Mouse (Mus musculus) frontal cortex, postnatal 14 days (tissue): ENCODE results near the gene Inhbe.
A peak's percentile ranks its signal among the peaks of the same experiment; 100 is the strongest.

Source experiments
- DNase-seq, 2 experiments: peaks; one replicate each; pipeline ENCODE4 v3.0.0; 2022; ENCODE audit warnings: low spot score in 2 of 2

Inhbe gene

DNA sequence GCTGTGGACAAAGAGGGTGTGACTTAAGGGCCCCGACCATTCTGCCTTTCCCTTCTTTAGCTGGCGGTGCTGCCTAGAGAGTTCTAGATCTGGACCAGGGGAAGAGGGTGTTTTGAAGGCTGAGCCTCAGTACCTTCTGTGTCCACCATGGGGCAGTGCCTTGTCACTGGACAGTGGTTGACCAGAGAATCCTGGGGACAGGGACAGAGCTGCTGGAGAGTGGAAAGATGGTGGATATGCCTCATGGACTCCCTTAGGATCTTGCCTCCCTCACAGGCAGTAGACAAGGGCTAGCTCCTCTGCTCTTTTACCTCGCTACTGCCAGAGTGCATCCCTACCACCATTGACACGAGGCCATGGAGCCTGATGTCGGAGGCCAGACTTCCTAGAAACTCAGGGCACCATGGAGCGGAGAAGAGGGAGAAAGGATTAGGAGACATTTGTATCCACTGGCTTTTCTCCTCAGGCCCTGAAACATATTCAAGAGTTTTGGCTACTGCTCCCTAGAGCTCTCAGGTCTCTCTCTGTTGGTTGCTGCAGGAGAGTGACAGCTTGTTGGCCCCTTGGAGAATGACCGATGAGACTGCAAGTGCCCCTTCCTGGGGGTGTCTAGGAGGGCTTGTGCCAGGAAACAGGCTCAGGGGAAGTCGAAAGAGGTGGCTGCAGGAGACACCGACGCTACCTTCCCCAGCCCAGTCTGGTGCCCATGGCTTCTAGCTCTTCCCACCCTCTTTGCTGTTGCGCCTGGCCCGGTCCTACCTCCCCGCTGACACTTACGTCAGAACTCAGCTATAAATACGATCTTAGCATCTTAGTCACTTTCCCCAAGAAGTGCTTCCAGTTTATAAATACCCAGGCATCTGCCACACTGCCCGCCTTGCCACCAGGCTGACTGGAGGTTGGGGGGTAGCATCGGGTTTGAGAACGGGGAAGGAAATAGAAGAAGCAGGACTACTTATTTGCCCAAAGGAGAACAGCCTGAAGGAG, at the start of gene Inhbe:
Inhbe (minus strand) TSS at position 503 of the 987 bp plus-strand sequence.
- DNase-seq, result peak; percentile 53 to 72

DNA sequence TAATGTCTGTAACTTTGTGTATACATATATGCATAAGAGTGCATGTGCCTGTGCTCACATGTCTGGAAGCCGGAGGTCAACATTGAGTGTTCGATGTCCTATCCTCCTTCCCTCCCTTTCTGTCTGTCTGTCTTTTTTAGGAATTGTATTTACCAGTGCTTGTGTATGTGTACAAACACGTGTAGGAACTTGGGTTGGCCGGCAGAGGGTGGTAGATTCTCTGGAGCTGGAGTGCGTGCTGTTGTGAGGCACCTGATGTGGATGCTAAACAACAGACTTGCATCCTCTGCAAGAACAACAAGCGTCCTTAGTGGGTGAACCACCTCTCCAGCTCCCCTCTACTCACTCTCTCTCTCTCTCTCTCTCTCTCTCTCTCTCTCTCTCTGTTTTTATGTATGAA, 37.6 kb upstream of the Inhbe start:
- no peak for DNase-seq

DNA sequence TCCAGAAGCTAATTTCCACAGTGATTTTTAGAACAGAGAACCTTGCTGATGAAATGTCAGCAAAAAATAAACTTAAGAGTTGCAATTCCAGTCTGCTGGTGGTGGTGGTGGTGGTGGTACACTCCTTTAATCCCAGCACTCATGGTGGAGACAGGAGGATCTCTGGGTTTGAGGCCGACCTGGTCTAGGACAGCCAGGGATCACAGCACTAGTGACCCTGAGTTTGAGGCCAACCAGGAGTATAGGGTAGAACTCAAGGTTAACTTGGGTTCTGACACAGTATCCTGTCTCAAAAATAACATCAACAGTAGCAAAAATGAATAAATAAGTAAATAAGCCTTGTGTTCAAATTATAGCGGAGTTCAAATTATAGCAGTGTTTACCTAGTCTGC, 27.5 kb upstream of the Inhbe start:
- no peak for DNase-seq

DNA sequence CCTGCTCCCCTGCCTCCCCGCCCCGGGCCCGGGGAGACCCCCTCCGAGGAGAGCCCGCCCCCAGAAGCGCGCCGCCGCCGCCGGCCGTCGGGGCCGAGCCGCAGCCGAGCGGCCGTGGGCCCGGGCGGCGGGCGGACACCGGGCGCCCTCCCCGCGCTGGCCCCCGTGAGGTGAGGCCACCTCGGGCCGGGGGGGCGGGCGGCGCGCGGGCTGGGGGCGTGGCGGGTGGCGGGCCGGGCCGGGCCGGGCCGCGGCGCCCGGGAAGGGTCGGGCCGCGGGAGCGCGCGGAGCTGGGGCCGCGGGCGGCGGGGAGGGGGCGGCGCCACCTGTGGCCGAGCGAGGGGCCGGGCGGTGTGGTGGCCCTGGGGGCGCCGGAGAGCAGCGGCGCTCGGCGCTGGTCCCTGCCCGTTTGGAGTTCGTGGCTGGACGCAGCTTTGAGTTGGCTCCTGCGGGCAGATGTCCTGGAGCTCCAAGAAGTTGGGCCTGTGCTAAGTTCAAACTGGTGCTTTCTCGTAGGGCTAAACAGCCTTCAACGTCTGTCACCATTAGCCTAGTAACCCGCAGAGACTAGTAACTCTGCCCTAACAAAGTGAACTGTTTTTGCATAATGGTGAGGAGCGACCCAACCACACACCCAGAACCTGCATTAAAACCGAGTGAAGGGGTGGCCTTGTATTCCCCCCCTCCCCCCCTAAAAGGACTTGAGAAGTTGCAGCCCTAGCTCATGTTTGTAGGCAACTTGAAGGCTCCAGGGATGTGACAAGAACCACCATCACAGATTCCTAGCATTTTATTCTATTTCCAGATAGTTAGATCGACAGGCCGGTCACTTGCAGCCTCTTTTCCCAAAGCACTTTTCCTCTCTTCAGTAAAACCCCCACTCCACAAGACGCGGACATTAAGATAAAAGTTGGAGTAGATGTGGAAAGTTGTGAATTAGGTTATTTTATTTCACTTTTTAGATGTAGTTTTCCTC, 26.8 kb upstream of the Inhbe start:
- DNase-seq, result peak in 1 of 2 experiments; percentile 29

DNA sequence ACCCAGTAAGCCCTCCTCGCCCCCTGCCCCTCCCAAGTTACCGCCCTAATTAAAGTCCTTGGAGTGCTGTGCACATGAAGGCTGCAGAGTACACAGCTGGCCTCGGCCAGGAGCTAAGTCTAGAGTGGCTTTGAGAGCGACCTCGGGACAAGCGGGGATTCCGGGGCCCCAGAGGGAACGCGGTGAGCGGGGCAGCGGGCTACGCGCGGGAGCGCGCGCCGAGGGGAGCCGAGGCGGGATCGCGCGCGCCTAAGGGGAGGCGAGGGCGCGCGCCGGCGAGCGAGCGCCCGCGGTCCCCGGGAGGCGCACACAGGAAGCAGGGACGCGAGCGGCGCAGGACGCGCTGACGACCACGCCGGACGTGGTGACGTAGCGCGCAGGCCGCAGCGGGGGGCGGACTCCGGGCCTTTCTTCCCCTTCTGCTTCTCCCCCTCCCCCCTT, 26.1 kb upstream of the Inhbe start, which contains the start of gene R3hdm2:
R3hdm2 (plus strand) TSS at position 77 of the 441 bp plus-strand sequence.
- peak; percentile 83 to 84 for DNase-seq

DNA sequence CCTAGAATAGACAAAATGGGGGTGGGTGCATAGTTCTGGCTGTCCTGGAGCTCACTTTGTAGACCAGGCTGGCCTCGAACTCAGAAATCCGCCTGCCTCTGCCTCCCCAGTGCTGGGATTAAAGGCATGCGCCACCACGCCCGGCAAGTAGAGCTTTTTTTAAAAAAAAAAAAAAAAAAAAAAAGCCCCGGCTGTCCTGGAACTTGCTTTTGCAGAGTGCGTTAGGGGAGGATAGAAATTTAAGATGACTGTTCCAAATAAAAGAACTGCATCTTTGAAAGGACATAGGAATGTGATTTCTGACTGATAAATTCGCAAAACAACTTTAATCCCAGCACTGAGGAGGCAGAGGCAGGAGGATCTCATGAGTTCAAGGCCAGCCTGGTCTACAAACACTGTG, 25.4 kb upstream of the Inhbe start:
- no peak for DNase-seq

DNA sequence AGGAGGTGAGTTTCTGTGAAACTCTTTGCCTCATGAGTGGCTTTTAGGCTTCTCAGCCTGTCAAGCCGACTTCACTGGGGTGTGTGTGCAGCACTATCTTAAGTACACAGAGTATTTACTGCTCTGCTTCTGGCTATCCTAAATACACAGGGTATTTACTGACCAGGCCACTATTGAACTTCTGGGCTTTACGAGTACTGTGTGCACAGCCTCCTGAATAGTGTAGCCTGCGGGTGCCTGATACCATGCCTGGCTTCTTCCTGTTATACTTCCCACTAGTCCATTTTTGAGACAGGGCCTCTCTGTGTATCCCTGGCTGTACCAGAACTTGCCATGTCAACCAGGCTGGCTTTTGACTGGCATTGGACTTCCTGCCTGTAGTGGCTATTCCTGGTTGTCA, 23.5 kb upstream of the Inhbe start:
- DNase-seq, result no peak

DNA sequence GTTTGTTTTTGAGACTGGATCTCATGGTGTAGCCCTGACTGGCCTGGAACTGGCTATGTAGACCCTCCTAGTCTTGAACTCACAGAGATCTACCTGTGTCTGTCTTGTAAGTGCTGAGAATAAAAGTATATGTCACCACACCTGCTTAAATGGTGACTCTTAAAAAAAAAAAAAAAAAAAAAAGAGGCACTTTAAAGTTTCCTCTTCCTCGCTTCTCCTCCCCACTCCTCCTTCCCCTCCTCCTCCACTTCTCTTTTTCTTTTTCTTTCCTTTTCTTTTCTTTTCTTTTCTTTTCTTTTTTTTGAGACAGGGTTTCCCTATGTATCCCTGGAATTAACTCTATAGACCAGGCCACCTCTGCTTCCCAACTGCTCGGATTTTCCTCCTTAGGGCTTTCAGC, 16.8 kb upstream of the Inhbe start:
- DNase-seq, result no peak

DNA sequence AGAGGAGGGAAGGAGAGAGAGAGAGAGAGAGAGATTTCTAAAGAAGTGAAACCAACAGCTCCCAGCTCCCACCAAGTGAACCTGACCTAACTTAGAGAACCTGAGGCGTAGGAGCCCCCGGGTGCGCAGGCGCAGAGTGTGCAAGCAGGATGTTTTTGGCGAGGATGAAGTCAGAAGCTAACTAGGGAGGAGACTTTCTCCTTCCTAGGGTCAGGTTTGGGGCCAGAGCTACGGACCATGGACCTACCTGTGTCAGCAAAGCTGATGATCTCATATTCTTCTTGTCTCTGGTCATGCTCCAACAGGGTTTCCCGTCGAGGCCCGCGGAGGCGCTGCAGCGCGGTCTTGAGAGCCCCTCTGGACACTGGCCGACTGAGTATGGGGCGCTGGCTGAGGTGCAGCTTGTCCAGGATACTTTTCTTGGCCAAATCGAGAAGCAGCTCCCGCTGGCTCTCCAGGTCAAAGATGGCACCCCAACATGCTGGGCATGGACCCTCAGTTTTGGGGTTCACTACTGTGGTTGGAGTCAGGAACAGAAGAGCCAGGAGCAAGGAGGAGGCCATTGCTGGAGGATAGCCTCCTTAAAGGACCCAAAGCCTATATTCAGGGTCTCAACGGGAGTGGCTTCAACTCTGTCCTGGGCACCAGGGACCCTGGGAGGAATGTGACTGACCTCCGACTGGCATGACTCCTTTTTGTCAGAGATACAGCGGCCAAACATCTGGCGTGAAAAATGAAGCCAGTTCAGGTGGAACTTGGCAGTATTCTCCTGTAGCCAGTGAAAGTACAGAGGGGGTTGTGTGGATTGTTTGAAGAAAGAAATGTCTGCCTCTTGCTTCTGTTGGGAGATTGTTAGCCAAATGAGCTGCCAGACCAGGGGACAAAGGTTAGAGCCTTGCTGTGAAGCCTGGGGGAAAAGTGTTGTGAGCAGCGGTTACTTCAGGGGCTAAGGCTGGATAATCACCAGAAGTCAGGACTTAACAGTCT, 15.9 kb upstream of the Inhbe start, which contains the start of gene Inhbc:
Inhbc (minus strand) TSS at position 598 of the 987 bp plus-strand sequence.
- no peak for DNase-seq

DNA sequence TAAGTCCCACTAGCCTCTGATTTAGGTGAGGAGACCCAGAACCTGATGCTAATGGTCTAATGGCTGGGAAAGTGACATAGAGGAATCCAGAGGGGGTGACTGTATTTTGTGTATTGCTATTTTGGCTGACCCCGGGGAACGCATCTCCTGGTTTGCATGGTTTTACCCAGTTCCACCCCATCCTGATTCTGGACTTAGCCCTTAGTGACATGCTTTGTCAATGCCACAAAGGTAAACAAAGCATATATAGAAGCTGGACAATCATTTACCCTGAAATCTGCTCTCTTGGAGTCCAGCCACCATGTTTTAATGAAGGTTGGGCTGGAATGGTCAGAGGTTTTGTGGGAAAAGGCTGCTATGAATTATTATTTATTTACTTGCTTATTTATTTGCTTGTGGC, 14.1 kb upstream of the Inhbe start:
- no peak for DNase-seq

DNA sequence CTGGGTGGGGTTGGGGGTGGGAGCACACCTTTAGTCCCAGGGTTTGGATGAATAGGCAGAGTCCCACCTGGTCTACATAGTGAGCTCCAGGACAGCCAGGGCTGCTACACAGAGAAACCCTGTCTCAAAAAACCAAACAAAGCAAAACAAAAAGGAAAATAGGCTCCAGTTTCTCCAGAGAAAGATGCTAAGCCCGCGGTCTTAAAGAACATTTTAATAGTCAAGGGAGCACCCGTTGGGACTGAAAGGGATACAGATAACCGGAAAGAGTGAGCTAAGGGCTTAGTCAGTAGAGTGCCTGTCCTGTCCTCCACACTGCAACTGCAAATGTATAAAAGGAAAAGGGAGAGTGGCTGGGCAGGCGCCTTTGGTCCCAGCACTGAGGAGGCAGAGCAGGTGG, 12.9 kb upstream of the Inhbe start:
- DNase-seq, result no peak

DNA sequence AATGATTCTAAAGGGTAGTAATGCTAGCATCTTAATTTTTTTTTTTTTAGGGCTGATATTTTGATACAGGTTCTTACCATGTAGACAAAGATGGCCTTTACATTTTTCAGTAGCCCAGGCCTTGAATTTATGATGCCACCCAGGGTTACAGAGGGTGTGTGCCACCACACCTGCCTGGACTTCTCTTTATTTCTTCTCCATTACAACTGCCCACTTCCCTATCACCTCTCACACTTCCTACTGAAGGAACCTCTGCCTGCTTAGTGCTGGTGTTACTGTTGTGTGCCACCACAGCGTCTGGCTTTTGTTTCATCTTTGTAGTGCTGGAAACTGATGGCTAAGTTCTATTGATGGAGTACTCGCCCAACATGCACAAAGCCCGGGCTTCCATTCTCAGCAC, 6.5 kb upstream of the Inhbe start:
- DNase-seq, result no peak

DNA sequence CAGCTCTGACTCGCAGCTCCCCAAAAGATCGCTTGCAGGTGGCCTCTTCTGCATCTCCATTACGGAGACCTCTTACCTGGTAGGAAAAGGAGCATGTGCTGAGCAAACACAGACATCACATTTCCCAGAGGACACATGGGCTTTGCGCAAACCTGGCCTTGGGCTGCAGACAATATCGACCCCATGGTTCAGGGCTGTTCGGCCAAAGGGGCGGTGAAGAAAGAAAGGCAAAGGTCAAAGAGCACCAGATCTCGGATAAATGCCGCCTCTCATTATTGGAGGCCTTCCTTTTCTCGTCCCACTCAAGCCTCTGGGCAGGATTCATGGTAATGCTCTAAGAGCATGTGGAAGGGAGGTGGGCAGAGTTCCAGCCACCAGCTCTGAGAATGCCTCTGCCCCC, 1.1 kb upstream of the Inhbe start:
- DNase-seq, result no peak

DNA sequence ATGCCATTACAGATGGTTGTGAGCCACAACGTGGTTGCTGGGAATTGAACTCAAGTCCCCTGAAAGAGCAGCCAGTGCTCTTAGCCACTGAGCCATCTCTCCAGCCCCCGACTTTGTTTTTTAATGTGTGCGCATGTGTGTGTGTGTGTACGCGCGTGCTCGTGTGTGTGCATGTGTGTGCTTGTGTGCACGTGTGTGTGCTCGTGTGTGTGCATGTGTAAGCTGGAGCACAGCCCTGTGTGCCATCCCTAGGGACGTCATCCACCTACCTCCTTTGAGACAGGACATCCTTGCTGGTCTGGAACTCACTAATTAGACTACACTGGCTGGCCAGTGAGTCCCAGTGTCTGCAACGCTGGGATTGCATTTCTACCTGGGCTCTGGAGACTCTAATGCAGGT, 1.4 kb downstream of the Inhbe start:
- DNase-seq, result no peak

DNA sequence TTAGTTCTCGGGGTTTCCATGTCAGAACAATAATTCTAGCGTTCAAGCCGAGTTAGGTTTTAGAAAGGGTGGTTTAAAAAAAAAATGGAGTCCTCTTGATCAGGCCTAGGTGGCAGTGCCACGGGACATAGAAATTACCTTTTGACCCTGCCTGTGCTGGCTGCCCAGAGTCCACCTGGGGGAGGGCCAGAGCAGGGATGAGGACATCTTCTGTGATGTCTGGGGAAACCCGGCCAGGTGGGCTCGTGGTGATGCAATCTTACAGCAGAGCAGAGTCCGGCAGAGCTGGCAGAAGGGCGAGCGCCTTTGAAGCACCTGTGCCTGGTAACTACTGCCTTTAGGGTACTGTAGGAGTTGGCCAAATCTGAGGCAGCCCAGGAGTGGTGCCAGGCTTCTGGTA, 2.0 kb downstream of the Inhbe start:
- DNase-seq, result no peak

DNA sequence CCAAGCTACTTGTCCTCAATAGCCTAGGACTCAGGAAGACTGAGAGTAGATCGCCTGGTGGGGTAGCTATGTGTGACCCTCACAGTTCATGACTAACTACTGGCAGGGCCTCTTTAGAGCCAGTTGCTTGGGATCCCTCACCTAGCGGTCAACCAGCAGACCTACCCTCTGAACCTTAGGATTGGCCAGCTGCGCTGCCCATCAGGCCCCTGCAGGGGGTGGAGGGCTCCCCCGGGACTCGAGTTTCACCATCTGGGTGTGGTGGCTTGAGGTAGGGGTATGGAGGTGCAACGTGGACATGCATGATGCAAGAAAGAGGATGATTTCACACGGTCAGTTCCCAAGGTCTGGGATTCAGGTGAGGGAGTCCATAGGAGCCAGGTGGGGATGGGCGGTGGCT, 2.5 kb downstream of the Inhbe start:
- DNase-seq, result no peak

DNA sequence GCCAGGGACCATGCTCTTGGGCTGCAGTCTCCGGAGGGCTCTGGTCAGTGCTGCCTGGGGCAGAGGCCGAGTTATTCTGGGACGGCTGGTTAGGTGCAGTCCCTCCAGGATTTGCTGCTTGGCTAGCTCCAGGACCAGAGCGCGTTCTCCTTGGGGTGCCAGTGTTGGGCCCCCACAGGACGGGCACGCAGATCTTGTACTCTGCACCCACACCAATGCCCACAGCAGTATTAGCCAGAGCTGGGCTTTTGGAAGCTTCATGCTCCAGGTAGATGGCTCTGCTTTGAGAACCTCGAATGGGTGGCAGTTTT, 3.0 kb downstream of the Inhbe start:
- DNase-seq, result no peak

DNA sequence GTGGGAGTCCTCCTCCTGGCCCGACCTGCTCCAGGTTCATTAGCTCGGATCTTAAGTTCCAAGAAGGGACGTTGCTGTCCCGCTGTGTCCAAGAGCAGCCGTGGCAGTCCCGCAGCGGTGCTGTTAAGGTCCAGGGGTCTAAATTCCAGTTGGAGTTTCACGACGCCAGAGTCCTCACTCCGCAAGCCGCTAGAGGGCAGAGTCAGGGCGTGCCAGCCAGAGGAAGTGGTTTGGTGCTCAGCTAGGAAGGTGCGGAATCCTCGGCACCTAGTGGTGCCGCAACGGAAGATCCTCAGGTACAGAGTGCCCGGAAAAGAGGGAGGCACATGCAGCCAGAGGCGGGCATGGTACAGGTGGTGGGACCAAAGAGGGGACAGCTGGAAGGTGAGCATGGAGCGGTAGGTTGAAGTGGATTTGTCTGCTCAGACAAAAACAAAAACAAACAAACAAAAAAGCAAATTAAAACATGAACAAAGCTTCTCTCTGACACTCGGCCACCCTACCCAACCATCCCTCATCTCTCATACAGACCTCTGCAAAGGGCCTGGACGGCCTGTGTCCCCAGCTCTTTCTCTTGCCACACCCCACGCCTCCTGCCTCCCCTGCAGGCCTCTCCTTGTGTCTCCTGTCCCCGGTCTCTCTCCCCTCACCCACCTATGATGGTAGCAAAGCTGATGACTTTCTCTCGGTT, 3.5 kb downstream of the Inhbe start:
- DNase-seq, result peak in 1 of 2 experiments; percentile 62

DNA sequence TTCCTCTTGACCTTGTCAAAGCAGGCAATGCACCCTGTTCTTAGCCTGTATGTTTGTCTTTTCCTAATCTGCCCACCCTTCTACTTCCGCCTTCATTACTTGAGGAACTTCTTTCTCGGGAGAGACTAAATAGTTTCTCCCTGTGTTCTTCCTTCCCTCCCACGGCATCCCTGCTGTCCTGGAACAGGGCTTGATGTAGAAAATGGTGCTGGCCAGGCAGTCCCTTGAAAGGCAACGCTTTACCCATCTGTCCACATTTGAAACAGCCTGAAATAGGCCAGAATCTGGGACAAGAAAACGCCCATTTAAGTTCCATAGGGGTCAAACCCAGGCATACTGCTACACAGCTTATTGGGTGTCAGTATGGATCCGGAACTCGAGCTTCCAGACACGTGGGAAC, 4.4 kb downstream of the Inhbe start:
- DNase-seq, result no peak

DNA sequence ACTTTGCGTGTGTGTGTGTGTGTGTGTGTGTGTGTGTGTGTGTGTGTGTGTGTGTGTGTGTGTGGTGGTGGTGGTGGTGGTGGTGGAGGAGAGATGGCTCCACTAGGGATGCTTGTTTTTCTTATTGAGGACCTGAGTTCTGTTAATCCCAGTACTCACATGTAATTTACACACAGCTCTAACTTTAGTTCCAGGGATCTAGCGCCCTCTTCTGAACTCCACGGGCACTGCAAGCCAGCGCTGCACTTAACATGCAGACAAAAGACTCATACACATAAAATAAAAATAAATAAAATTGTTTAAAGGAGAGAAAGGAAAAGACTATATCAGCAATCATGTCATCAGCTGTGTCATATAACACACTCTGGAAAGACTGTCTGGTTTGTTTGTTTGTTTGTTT, 5.3 kb downstream of the Inhbe start:
- no peak for DNase-seq

DNA sequence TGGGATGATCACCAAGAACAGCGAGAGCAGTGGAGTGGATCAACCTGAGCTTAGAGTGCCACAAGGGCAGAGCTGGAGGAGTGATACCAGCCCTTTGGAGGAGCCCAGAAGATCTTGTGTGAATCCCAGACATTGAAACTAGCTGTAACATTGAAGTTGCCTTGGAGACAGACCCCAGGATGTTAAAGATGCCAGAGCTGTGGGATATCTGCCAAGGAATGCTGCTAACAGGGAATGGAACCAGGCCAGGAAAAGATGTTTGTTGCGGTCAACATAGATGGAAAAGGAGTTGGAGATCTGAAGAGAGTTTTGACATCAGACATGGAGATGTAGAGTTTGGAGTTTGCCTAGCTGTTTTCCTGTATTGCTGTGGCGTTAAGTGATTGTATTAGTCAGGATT, 8.0 kb downstream of the Inhbe start:
- no peak for DNase-seq
